Mouse (Mus musculus): ENCODE data around the gene March8.

GRCm38 (mm10) chr6:116374618-116375017 is 36.8 kb downstream of the March8 start:
- TF ChIP-seq CTCF (conservative IDR thresholded peaks at IDR 0.05; ENCODE audit: insufficient read depth, insufficient read length, low read depth, low read length) (no peak), POLR2A (IDR thresholded peaks at IDR 0.05; ENCODE audit: low read depth, low read length) (no peak)
